Mouse (Mus musculus) liver, embryonic 18 days (tissue): Measurements from ENCODE around the gene Metap1. TPM values are rescaled to one million over a fixed set of nuclear protein-coding genes. Genes with fewer than 3 reads are reported as not detected.

Source experiments
- polyA plus RNA-seq: library from polyadenylated mRNA; depleted of rRNA; stranded (reverse); fragments of >200 nt; gene quantifications from 2 replicates; pipeline ENCODE4 v1.2.3, GENCODE M21; 2012; rRNA removed

Gene Metap1
- polyA plus RNA-seq, result 18.9 and 20.2 TPM in 2 replicates

DNA sequence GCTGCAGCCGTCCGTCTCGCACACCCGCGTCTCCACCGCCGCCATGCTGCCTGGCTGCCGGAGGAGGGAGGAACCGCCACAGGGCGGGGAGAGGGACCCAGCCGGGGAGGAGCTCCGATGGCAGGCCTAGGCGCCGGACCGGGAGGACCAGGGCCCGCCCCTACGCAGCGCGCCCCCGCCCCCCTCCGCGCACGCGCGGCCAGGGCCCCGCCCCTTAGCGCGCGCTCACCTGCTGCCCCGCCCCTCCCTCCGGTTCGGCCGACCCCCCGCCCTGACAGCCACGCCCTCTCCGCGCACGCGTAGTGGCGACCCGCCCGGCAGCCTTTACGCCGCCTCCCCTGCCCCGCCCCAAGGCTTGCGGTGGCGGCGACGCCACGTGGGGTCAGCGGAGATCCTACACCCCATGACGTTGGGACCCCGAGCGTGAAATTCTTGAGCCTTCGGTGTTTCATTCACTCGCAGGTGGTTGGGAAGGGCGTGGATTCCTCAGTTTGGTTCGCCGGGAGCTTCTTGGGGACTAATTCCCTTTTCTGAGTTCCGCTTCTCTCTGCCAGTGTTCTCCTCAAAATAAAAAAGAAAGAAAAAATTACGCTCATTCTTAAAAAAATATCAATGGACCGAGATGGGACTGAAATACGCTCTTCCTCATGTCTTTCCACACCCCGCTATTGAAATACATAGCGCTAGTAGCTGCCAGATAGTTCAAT, at the start of gene Metap1:
Metap1 (minus strand) TSS at position 189 of the 707 bp plus-strand sequence.

GRCm38 (mm10) chr3:138526073-138526915, 37.0 kb upstream of the Metap1 start, which contains the start of gene Eif4e:
Gene Eif4e, plus strand, starts transcription at chr3:138526179.

DNA sequence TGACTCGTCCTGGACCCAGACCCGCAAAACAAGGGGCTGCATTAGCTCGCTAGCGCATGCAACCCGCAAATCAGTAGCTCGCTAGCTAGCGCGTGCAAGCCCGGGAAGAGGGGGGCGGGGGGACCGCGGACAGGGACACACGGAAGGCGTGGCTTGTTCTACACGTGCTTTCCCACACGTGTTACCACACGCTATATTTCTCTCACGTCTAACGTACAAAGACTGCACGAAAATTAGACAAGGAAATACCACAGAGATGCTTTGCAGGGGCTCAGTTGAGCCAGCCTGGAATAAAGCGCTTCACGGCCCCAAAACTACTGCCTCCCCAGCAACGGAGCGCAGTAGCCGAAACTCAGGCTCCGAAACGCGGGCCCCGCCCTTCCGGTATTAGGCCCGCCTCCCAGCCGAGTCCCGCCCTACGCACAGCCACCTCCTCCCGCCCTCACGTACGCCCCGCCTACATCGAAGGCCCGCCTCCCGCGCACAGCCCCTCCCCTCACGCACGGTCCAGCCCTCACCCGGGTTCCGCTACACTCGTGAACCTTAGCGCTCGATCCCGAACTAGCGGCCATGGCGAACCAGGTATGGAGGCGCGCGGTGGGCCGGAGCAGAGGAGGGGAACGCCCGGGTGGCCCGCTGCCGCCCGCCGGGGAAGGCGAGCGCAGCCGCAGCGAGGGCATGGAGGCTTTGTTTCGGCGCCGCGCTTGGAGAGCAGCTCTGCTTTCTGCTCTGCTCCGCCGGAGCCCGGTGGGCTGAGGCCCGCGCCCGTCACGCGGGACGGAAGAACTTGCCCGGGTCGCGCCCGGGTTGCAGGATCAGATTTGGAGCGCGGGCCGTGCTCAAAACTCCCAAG, 46.5 kb downstream of the Metap1 start, which contains the start of gene Adh5:
Adh5 (plus strand) TSS at position 482 of the 853 bp plus-strand sequence.

DNA sequence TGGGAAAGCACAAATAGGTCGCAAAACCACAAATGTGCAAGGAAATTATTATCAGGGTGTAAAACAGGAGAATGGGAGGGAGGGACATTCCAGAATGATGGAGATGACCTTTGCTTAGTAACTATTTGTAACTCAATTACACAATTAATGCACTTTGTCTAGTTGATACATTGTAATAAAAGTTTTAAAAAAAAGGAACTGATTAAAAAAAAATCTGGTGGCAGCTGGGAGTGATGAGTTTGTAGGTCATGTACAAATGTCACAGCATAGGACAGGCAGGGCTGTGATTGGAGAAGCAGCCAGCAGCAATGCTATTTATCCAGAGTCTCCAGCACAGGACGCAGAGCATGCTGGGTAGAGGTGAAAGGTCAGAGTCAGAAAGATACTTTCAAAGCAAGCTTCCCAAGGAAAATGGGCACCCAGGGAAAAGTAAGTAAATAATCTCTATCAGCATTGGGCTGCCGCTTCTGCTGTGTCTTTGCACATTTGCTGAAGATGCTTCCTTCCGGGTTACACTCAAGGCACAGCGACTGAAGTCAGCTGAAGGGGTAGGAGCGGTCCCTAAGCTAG, 74.1 kb downstream of the Metap1 start, which contains the start of gene Adh4:
Adh4 (plus strand) TSS at position 346 of the 570 bp plus-strand sequence.

Other genes with a start within 250 kb of the Metap1 start
- gene Adh1, start 228.5 kb downstream of the Metap1 start, polyA plus RNA-seq, result 1,016 and 1,070 TPM in 2 replicates
- gene Adh6a, start 176.2 kb downstream of the Metap1 start, polyA plus RNA-seq, result not detected in 2 replicates
- gene Adh6b, start 147.7 kb downstream of the Metap1 start, polyA plus RNA-seq, result 0.19 and 0.27 TPM in 2 replicates
- 0.39 and 0.49 TPM in 2 replicates for gene Adh4, start 74.0 kb downstream of the Metap1 start, polyA plus RNA-seq
- 169 and 177 TPM in 2 replicates for gene Adh5, start 46.4 kb downstream of the Metap1 start, polyA plus RNA-seq
- 48.1 and 52.3 TPM in 2 replicates for gene Eif4e, start 36.7 kb upstream of the Metap1 start, polyA plus RNA-seq